Mouse (Mus musculus): ENCODE results near the gene Rab3gap1. TPM values are rescaled to one million over a fixed set of nuclear protein-coding genes. Genes with fewer than 3 reads are reported as not detected.

Gene Rab3gap1
- total and polyA plus RNA-seq, 3 experiments, result 11.4 to 36.2 (median 34.1) TPM

- DNase-seq, result no peak
- Histone ChIP-seq H3K27me3 (ENCODE audit: control insufficient read depth, insufficient read depth, low read length) (no peaks in the 10 kb centered on the region), H3K4me3 (no peak overlapping the region), H3K27ac (no peak overlapping the region), H3K9ac (ENCODE audit: low read depth, low read length) (no peak overlapping the region), H3K4me1 (ENCODE audit: control insufficient read depth, insufficient read depth, low read length) (no peaks in the 10 kb centered on the region), H3K36me3 (ENCODE audit: control insufficient read depth, insufficient read depth, low read length) (no peaks in the 10 kb centered on the region), H3K79me2 (replicated peaks; ENCODE audit: control insufficient read depth, insufficient read depth, low read length) (no peaks in the 10 kb centered on the region)
- intact Hi-C loops (cut with DNase I), result no loop called here
- 59% methylated on average over 4 of the region's 4 CpGs for WGBS
- TF ChIP-seq CTCF (IDR thresholded peaks at IDR 0.05), result no peak
- TF ChIP-seq EP300 (IDR thresholded peaks at IDR 0.05; ENCODE audit: insufficient read depth, low read depth, low read length), result no peak
Observed at GRCm38 (mm10) chr1:127836619-127837018, 32.0 kb upstream of the Rab3gap1 start.

DNA sequence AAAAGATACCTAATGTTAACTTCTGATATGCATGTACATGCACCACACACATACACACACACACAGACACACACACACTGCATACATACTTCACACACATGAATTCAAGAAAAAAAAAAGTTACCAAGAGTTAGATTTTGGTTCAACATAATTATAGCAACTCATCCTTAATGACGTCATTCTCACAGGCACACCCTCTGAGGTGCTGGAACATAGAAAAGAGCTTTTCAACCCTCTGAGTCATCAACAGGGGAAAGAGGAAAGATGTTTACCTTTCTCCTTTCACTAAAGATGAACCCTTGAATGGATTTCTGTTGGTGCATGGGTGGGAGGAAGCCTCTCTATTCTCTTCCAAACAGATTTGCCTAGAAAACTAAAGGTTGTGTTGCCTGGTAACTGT lies 30.0 kb upstream of the Rab3gap1 start:
- TF ChIP-seq EP300 (IDR thresholded peaks at IDR 0.05; ENCODE audit: insufficient read depth, low read depth, low read length) (no peak), POLR2A (IDR thresholded peaks at IDR 0.05; ENCODE audit: insufficient read depth, low read depth, low read length) (no peak), CTCF (IDR thresholded peaks at IDR 0.05) (no peak)
- H3K4me1 ChIP-seq (ENCODE audit: control insufficient read depth, insufficient read depth, low read length), result no peaks in the 10 kb centered on the region
- DNase-seq, result no peak
- 54% methylated on average over 1 of the region's 1 CpGs for WGBS
- H3K27ac ChIP-seq, result no peak overlapping the region
- no peak overlapping the region for H3K9ac ChIP-seq (ENCODE audit: low read depth, low read length)
- H3K27me3 ChIP-seq (ENCODE audit: control insufficient read depth, insufficient read depth, low read length), result no peaks in the 10 kb centered on the region
- intact Hi-C loops (cut with DNase I), result no loop called here
- H3K79me2 ChIP-seq (replicated peaks; ENCODE audit: control insufficient read depth, insufficient read depth, low read length), result no peaks in the 10 kb centered on the region
- H3K4me3 ChIP-seq, result no peak overlapping the region
- no peaks in the 10 kb centered on the region for H3K36me3 ChIP-seq (ENCODE audit: control insufficient read depth, insufficient read depth, low read length)

GRCm38 (mm10) chr1:127845472-127845871 lies 23.1 kb upstream of the Rab3gap1 start:
- intact Hi-C loops (cut with DNase I), result no loop called here
- DNase-seq, result no peak
- no peaks in the 10 kb centered on the region for H3K36me3 ChIP-seq (ENCODE audit: control insufficient read depth, insufficient read depth, low read length)
- no peak overlapping the region for H3K4me3 ChIP-seq
- WGBS, result 55% methylated on average over 5 of the region's 5 CpGs
- no peaks in the 10 kb centered on the region for H3K79me2 ChIP-seq (replicated peaks; ENCODE audit: control insufficient read depth, insufficient read depth, low read length)
- H3K27me3 ChIP-seq (ENCODE audit: control insufficient read depth, insufficient read depth, low read length), result no peaks in the 10 kb centered on the region
- no peak for TF ChIP-seq EP300 (IDR thresholded peaks at IDR 0.05; ENCODE audit: insufficient read depth, low read depth, low read length)
- no peak for TF ChIP-seq CTCF (IDR thresholded peaks at IDR 0.05)
- TF ChIP-seq POLR2A (IDR thresholded peaks at IDR 0.05; ENCODE audit: insufficient read depth, low read depth, low read length), result no peak
- no peak overlapping the region for H3K9ac ChIP-seq (ENCODE audit: low read depth, low read length)
- H3K4me1 ChIP-seq (ENCODE audit: control insufficient read depth, insufficient read depth, low read length), result peaks cover 2% of the 10 kb centered on the region; the same call in 1 of the 2 replicates
- H3K27ac ChIP-seq, result no peak overlapping the region

GRCm38 (mm10) chr1:127850075-127850610 lies 18.4 kb upstream of the Rab3gap1 start:
- Histone ChIP-seq H3K36me3 (ENCODE audit: control insufficient read depth, insufficient read depth, low read length) (no peaks in the 10 kb centered on the region), H3K27me3 (ENCODE audit: control insufficient read depth, insufficient read depth, low read length) (no peaks in the 10 kb centered on the region), H3K4me3 (no peak overlapping the region), H3K79me2 (replicated peaks; ENCODE audit: control insufficient read depth, insufficient read depth, low read length) (no peaks in the 10 kb centered on the region), H3K4me1 (ENCODE audit: control insufficient read depth, insufficient read depth, low read length) (peaks cover 2% of the 10 kb centered on the region; the same call in 1 of the 2 replicates), H3K9ac (ENCODE audit: low read depth, low read length) (no peak overlapping the region), H3K27ac (no peak overlapping the region)
- DNase-seq, result peak in 1 of 2 experiments; percentile 14
- TF ChIP-seq EP300 (IDR thresholded peaks at IDR 0.05; ENCODE audit: insufficient read depth, low read depth, low read length), result no peak
- TF ChIP-seq POLR2A (IDR thresholded peaks at IDR 0.05; ENCODE audit: insufficient read depth, low read depth, low read length), result no peak
- no peak for TF ChIP-seq CTCF (IDR thresholded peaks at IDR 0.05)
- intact Hi-C loops (cut with DNase I), result no loop called here
- WGBS, result 48% methylated on average over 7 of the region's 7 CpGs

DNA sequence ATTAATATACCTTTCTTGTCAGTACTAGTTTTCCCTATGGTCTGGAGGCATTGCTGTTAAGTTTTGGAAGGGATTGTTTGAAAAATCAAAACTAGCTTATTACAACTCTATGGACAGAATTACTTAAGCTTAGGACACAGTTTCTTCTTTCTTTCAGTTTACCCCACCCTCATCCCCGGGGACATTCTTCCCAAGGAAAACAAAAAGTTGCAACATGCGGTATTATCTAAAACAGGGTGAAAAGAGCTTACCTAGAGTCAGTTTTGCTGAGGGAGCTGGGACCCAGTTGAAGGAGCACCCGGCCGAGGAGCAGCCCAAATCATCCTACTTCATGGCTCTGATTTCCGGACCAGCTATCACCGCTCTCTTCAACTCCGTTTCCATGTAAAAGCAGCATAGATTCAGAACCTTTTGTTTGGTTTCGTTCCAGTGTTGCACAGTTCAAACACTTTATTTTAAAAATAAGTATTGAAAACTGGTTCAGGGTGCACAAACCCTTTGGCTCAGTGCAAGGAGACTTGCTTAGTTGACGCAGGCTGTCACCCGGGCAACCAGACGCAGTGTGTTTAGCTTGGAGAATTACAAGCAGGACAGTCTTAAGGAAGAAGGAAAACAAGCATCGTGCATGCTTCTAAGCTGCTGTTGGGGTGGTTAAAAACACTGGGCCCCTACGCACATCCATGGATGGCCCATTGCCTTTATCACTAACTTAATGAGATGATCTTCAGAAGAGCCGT lies 13.9 kb upstream of the Rab3gap1 start, which contains the start of gene Map3k19:
Gene Map3k19, minus strand, starts transcription at position 546 of the 737 bp plus-strand sequence.
- H3K27ac ChIP-seq, result no peak within 1 kb of the TSS
- intact Hi-C loops (cut with DNase I), result no loop called here
- 76% methylated on average over 14 of the region's 14 CpGs for WGBS
- peaks cover 2% of the 10 kb centered on the region; the same call in 1 of the 2 replicates for H3K4me1 ChIP-seq (ENCODE audit: control insufficient read depth, insufficient read depth, low read length)
- no peaks in the 10 kb centered on the region for H3K79me2 ChIP-seq (replicated peaks; ENCODE audit: control insufficient read depth, insufficient read depth, low read length)
- H3K27me3 ChIP-seq (ENCODE audit: control insufficient read depth, insufficient read depth, low read length), result no peaks in the 10 kb centered on the region
- TF ChIP-seq CTCF (IDR thresholded peaks at IDR 0.05) (no peak), EP300 (IDR thresholded peaks at IDR 0.05; ENCODE audit: insufficient read depth, low read depth, low read length) (no peak), POLR2A (IDR thresholded peaks at IDR 0.05; ENCODE audit: insufficient read depth, low read depth, low read length) (no peak)
- H3K9ac ChIP-seq (ENCODE audit: low read depth, low read length), result no peak within 1 kb of the TSS
- peak; percentile 34 to 36 for DNase-seq
- no peaks in the 10 kb centered on the region for H3K36me3 ChIP-seq (ENCODE audit: control insufficient read depth, insufficient read depth, low read length)
- H3K4me3 ChIP-seq, result no peak within 1 kb of the TSS

Data from heart, adult 2 months (tissue).